Mouse (Mus musculus): ENCODE results near the gene 3110001I22Rik.
A peak's percentile ranks its signal among the peaks of the same experiment; 100 is the strongest.

3110001I22Rik gene

DNA sequence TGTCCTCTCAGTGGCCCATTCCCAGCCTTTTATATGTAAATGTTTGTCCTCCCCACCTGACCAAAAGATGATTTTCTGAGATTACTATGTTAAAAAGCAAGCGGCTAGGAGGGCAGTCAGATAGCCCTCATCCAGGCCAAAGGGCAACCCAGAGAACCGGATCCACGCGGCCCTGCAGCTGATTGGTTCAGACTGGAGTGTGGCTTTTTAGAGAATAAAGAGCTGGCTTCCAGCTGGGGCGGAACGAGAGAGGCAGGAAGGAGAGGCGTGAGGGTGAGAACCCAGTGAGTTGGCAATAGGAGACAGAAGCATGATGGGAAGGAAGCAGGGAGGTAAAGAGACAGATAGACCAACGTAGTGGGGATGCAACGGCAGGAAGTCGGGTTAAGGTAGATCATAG is 51.2 kb downstream of the 3110001I22Rik start:
- peak; percentile 6 for DNase-seq

DNA sequence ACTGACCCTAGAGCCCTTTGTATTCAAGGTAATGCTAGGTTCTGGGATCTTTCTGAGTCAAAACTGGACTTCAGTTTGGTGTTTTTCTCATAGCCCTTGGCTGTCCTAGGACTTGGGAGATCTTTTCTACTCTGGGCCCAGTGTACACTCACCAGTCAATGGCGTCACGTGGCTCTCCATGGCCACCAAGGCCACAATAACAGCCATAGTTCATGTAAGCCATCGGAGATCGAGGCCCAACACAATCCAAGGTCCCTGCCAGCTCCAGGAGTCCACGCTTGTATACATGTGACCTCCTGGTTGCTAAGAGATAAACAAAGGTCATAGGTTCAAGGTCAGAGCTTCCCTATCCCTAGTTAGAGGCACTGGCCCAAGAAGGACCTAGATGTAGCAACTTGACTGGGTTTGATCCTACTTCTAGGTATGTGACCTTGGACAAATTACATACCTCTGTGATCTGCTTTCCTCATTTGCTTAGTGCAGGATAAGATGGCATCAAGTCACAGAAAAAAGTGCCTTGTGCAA is 56.1 kb downstream of the 3110001I22Rik start:
- no peak for DNase-seq
